Mouse (Mus musculus): ENCODE data around the gene Ccdc113.
"Not testable (repeated sequence)": the region's sequence is repeated elsewhere in the genome, so short reads cannot be mapped to it uniquely, and the experiment has no call there.

Ccdc113 gene

GRCm38 (mm10) chr8:95542191-95542590, 8.3 kb downstream of the Ccdc113 start:
- peak; percentile 12 for DNase-seq

- no peak for DNase-seq
These were observed 9.2 kb downstream of the Ccdc113 start for GRCm38 (mm10) chr8:95543065-95543464.

- DNase-seq: no peak
These were observed 11.9 kb downstream of the Ccdc113 start for GRCm38 (mm10) chr8:95545815-95546214.

DNA sequence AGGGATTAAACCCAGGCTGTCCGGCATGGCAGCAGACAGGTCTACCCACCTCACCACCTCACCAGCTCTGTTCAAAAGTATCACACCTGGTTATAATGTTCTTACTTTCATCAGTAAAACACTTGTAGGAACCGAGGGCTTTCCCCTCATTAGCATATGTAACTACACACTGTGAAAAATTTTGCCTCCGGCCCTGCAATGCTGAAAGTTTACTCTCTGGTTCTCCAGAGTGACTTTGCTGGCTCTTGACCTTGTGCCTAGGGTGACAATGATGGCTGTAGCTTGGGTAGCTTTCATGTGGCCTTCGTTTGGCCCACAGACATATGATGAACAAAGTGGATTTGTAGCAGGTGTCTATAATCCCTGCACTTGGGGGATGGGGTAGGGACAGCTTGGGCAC, 13.1 kb downstream of the Ccdc113 start:
- DNase-seq: no peak

GRCm38 (mm10) chr8:95547931-95548330, 14.0 kb downstream of the Ccdc113 start:
- DNase-seq: no peak

DNA sequence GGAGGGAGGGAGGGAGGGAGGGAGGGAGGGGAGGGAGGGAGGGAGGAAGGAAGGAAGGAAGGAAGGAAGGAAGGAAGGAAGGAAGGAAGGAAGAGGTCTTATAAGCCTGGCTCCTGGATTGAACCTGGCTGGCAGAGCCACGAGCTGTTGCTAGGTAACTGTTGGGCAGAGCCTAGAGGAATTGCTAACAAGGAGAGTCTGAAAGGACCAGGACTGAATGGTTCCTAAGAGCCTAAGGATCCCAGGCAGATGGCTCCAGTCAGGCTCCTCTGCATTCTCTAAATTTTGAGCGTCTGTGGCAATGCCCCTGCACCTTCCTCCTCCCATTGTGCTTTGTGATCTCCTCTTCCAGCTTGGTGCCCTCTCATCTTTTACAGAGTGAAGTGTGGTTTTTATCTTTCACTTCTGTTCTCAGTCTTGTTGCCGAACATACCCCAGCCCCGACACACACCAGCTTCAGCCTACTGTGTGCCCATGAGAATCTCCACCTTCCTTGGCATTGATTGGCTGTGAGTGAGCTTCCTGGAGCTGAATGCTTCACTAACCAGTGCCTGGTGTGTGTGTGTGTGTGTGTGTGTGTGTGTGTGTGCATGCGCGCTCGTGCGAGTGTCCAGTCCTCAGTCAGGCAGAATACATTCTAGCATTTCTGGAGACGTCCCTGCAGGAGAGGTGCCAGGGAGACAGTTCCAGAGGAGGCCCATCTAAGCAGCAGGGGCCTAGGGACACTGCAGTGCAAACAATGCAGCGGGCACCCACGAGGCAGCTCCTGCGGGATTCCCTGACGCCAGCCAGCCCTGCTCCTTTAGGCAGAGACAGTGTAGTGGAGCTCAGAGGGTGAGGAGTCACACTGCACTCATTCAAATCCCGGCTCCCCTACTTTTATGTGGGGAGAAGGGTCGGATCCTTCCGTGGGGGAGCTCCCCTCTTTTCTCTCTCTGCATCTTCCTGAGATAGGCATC, 16.3 kb downstream of the Ccdc113 start:
- DNase-seq: no peak

GRCm38 (mm10) chr8:95551577-95551976, 17.7 kb downstream of the Ccdc113 start:
- DNase-seq: no peak

DNA sequence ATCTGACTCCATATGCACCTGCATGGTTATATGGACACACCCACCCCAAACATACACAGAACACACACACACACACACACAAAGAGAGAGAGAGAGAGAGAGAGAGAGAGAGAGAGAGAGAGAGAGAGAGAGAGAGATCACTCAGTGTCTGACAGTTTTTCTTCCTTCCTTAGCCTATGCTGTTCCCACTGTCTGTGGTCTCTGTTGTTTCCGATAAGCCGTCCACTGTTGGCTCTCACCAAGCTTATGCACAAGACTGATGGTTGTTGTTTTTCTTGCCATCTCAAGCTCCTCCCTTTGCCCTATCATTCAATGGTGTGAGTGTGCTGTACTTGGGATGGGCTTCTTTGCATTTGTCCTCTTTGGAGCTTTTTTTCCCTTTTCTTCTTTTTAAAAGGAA, 22.1 kb downstream of the Ccdc113 start:
- DNase-seq: no peak

DNA sequence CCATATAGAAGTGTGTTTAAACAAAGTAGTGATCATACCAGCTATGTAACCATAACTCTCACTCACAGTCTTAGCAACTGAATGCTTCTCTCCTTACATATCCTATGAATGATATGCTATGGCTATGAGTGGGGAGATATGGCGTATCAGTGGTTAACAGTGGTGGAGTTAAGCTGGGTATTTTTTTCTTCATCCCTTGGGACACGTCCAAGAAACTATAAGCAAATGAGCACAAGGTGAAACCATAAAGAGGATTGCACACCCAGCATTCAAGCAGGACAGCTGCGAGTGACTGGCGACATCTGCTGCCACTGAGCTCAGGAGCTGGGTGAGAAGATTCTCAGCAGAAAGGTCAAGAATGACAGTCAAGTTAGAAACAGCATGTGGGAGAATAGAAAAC, 32.3 kb downstream of the Ccdc113 start:
- DNase-seq: no peak

- peak; percentile 36 for DNase-seq
These were observed 32.9 kb downstream of the Ccdc113 start for GRCm38 (mm10) chr8:95566809-95567208.

DNA sequence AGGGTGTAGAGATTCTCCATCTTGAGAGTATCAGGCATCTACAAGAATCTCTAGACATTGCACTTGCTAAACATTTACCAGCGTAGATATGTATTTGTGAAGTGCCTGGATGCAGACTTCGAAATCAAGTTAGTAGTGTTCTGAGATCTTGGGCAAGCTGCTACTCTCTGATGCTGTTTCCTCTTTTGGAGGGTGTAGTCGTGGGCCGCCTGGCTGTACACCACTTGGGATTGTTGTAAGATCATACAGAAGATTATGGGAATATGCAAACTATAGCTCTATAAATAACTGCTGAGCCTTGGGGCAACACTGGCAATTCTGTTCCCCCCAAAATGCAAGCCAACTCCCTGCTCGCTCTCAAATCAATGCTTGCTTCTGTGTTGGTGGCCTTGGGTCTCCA, 39.3 kb downstream of the Ccdc113 start:
- DNase-seq: no peak

DNA sequence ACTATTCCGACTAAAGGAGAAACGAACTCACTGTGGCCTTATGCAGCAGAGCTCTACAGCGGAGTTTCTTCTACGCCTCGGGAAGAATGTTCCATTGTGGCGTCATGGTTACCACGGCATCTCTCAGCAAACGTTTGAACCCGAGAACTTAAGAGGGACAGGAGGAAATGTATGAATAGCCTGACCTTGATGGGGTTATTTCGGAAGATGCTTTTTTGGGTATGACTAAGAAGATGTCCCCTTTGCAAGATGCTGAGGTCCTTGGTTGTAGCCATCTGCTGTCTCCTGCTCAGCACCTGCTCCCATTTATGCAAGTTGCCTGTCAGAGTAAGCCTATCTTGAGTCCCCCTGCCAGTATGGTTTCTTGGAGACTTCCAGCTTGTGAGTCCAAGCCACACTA, 42.4 kb downstream of the Ccdc113 start, which contains the start of gene Prss54:
TSS of gene Prss54 (minus strand) at position 101 of the 400 bp plus-strand sequence.
- no peak for DNase-seq

GRCm38 (mm10) chr8:95587339-95587738, 53.5 kb downstream of the Ccdc113 start:
- no peak for DNase-seq

- DNase-seq: no peak
These were observed 55.4 kb downstream of the Ccdc113 start for GRCm38 (mm10) chr8:95589282-95589681.

DNA sequence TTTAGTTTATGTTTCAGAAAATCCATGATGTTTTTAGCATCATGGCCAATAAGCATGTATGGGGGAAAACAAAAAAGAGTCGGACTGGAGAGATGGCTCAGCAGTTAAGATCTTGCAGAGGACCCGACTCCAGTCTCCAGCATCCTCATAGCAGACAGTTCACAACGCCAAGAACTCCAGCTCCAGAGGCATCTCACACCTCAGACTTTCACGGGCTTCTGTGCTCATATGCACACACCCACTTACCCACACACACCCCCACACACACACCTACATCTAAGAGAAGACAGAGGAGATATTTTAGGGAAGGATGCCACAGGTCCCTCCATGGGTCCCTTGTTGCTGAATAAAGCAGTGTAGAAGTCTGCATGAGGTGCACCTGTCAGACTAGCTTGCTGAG, 56.7 kb downstream of the Ccdc113 start:
- DNase-seq: no peak

GRCm38 (mm10) chr8:95592131-95592780, 58.4 kb downstream of the Ccdc113 start:
- DNase-seq: no peak

- no peak for DNase-seq
These were observed 59.8 kb downstream of the Ccdc113 start for GRCm38 (mm10) chr8:95593439-95594393.

- DNase-seq: no peak
These were observed 61.2 kb downstream of the Ccdc113 start for GRCm38 (mm10) chr8:95595131-95595530.

GRCm38 (mm10) chr8:95596841-95597241, 63.0 kb downstream of the Ccdc113 start:
- DNase-seq: no peak

DNA sequence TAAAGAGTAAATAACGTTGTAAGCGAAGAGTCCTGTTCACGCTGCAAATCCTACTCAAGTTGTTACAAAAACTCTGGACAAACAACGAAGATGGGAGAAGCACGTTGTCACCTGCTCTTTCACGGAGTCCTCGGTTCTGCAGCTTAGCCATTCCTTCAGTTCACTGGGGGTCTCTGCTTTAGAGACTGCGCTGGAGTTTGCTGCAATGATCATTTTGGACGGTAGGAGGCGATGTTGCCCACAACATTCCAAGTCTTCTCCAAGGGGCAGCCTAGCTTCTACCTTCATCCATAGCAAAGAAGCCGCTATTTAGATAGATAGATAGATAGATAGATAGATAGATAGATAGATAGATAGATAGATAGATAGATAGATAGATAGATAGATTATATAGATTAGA, 66.0 kb downstream of the Ccdc113 start:
- peak; percentile 56 for DNase-seq

DNA sequence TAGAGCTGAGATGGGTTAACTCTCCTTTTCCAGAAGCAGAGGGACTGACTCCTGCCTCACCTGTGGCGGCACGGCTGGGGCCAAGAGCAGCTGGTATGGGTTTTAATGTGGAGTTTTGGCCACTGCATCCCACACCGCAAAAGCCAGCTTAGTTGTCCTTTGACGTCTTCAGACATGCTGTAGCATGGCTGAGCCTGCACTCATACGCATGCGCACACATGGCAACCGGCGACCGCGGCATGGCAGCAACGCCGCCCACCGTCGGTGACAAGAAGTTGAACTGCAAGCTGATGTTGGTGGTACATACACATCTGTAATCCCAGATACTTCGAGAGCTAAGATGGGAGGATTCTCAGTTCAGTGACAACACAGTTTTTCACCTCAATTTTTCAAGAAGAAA, 67.4 kb downstream of the Ccdc113 start:
- no peak for DNase-seq

DNA sequence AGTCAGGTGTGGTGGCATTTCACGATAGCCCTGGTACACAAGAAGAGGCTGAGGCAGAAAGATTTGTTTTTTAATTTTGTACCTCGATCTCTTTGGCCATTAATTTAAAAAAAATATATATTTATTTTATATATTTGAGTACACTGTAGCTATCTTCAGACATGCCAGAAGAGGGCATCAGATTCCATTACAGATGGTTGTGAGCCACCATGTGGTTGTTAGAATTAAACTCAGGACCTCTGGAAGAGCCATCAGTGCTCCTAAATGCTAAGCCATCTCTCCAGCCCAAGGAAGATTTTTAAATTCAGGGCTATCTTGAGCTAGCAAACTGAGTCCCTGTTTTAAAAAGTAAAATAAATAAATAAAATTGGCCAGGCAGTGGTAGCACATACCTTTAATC, 68.3 kb downstream of the Ccdc113 start:
- DNase-seq: no peak

- DNase-seq: not testable (repeated sequence)
These were observed 72.6 kb downstream of the Ccdc113 start for GRCm38 (mm10) chr8:95606509-95606908.
